Mouse (Mus musculus): ENCODE data around the gene Gm10295.

- TF ChIP-seq CTCF (IDR thresholded peaks at IDR 0.05; ENCODE audit: control insufficient read depth, insufficient read depth, low read length) (no peak), POLR2A (IDR thresholded peaks at IDR 0.05; ENCODE audit: borderline replicate concordance, control insufficient read depth, low read depth, low read length) (no peak)
These were observed 22.8 kb upstream of the Gm10295 start for GRCm38 (mm10) chr7:71374059-71374458.

Data from bone marrow, adult 2 months (tissue).